Mouse (Mus musculus) heart, postnatal 25 days (tissue): Measurements from ENCODE around the gene Smyd1. TPM values are rescaled to one million over a fixed set of nuclear protein-coding genes. Genes with fewer than 3 reads are reported as not detected.
"Not testable (repeated sequence)": the region's sequence is repeated elsewhere in the genome, so short reads cannot be mapped to it uniquely, and the experiment has no call there.

ENCODE experiments used
- DNase-seq: peaks from one replicate; pipeline ENCODE4 v3.0.0; 2022; ENCODE audit warnings: low spot score
- intact Hi-C: fragments of 180-260 bp; cut with DNase I; formaldehyde crosslinking; loops from one replicate; pipeline ENCODE4 v1.15.1; 2025
- total RNA-seq, 2 experiments: library from RNA; stranded (reverse); gene quantifications; 2 replicates each; pipeline ENCODE4 v1.2.3; 2021

The Smyd1 gene
- 100 to 1,000 TPM; 375 to 394 TPM for total RNA-seq

DNA sequence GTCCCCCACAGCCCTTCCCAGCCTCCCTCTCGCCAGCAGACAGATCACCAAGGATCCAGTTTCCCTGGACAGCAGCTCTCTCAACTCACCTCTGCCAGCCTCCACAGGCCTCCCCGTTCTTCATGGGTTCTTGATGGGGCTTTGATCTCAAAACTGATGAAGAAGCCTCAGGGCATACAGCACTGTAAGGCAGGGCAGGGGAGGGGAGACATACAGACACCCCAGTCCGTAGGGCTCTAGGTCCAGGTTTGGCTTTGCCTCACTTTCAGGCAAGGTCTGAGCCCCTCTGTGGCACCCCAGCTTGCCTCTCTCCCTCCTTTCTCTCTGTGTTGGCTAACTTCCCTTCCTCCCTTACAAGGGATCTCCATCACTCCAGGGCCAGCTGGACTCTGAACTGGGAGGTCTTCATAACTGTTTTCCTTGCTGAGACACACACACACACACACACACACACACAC is at the start of gene Smyd1:
TSS of gene Smyd1 (minus strand) at position 408 of the 458 bp plus-strand sequence.
- intact Hi-C loops = no loop called here
- DNase-seq = no peak

DNA sequence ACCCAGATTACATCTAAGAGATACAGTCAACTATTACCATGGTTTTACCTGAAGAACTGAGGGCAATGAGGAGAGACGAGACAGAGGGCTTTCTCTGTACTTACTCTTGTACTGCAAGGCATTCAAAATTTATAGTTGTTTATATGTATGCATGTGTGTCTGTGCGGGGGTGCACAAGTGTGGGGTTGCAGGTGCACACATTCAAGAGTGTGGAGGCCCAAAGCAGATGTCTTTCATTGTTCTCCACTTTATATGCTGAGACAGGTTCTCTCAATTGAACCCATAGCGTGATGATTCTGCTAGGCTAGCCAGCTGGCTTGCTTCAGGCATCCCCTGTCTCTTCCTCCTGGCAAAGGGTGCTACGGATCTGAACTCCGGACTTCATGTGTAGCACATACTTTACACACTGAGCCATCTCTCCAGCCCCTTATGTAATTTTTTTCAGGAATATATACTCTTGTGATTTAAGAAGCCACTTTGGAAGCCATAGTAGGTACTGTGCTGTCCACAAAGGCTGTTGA is 49.1 kb upstream of the Smyd1 start:
- intact Hi-C loops = no loop called here
- DNase-seq = no peak

DNA sequence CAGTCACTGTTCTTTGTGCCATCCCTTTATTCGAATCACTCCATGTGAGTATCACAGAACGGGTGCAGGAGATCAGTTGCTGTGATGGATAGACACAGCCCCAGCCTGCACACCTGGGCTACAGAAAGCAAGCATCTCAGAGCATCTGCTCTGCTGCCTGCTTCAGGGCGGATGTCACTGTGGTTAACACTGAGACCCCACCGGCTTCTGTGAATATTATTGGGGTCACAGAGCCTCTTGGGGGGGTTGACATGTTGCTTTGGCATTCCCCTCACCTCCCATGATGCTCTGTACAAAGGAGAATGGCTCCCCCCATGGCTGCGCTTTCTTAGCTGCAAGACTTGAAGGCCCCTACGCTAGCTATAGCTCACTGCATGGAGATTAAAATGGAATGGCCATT is 47.4 kb upstream of the Smyd1 start:
- DNase-seq = no peak

DNA sequence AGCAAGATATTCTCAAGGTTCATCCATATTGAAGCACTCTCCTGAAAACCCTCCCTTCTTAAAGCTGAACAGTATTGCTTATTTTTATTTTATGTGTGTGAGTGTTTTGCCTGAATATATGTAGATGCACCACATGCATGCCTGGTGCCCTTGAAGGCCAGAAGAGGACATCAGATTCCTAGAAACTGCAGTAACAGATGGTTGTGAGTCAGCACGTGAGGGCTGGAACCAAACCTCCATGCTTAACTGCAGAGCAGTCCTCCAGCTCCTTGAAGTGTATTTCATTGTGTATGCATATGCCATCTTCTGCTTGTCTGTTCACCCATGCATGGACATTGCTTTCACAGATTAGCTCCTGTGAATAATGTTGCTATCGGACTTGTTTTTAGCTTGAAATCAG is 42.0 kb upstream of the Smyd1 start:
- no peak for DNase-seq
- intact Hi-C loops = no loop called here

More for the DNA sequence above, 47.4 kb upstream of the Smyd1 start:
- intact Hi-C loops = no loop called here

DNA sequence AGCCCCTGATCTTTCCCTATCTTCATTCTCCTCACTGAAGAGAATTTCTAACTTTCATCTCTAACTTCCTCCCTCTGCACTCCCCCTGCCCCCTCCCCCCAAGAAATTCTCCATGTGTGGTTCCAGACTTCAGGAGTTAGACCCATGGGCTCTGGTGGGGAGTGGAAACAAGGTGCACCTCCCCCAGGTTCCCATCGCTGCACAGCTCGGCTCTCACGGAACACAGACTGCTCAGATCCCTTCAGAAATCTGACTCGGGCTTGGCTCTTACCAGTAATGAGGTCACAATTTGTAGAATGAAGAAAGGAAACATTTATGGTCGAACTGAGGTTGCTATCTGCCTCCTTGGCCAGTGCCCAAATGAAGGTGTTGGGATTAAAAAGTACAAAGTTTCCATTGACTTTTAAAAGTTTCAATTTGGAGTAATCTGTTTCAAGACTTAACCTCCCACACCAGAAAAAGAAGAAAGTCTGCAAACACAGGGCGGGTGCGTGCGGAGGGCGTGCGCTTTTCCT is 39.2 kb upstream of the Smyd1 start:
- no peak for DNase-seq
- intact Hi-C loops = no loop called here

DNA sequence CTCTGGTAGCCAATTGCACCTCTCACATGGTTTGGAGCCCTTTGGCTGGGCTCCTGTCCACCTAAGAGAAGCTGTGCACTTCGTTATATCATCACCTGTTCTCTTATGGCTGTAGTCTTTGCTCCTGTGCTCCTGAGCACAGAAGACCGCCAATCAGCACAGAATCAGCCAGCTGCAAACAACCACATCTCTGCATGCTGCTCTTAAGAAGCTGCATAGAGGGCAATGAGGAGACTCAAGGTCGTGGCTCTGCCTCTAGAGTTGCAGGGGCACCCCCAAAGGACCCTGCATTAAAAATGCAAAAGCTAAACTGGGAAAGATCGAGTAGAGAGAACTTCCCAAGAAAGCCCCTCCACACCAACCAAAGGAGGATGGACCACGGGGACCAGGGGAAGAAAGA is 38.7 kb upstream of the Smyd1 start:
- intact Hi-C loops = no loop called here
- no peak for DNase-seq

DNA sequence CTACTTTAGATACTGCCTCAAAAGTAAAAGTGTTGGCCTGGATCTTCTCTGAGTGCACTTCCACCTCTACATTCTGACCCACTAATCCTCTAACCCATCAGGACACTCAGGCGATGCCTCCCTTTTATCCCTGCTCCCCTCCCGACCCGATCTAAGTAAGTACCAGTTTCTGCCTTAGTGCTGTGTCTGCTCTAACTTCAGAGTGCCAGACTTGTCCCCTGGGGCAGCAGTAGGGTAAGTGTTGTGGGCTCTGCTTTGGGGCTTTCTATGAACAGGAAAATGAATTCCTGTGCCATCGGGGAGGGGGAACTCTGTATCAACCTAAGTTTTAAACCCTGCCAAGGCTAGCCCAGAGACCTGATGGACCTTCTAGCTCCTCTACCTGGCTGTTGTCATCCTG is 38.2 kb upstream of the Smyd1 start:
- intact Hi-C loops = no loop called here
- DNase-seq = no peak

DNA sequence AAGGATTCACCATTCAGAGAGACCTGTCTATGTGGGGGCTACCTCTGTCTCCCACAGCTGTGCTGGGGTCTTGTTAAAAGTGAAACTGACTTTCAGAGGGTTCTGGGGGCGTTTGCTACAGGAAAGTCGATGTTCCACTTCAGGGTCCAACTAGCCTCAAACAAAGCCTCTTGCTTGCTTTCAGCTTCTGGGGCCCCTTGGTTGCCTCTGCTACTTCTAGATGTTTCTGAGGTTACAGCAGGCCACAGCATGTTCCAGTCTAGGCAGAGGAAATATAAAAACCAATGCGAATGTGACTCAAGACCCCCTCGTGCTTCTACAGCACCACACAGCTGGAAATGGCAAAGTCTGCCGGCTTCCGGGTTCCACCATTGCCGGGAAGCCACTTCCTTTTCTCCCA is 35.5 kb upstream of the Smyd1 start:
- DNase-seq = no peak
- intact Hi-C loops = no loop called here

DNA sequence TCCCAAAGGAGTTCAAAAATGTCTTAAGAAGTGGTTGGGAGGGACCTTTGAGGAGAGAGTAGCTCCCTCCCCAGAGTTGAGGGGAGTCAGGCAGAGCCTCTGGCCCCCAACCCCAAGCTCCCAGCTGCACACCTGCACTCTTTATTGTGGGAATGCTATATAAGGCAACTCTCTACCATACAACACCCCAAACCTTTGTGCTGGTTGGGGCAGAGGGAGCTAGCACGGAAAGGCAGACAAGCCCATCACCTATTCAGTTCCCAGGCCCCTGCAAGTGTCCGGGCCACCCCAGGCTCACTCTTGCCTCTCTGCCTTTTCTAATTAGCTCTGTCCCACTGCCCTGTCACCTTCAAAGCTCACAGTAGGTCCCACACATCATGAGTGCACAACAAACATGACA is 31.7 kb upstream of the Smyd1 start:
- intact Hi-C loops = no loop called here
- no peak for DNase-seq

DNA sequence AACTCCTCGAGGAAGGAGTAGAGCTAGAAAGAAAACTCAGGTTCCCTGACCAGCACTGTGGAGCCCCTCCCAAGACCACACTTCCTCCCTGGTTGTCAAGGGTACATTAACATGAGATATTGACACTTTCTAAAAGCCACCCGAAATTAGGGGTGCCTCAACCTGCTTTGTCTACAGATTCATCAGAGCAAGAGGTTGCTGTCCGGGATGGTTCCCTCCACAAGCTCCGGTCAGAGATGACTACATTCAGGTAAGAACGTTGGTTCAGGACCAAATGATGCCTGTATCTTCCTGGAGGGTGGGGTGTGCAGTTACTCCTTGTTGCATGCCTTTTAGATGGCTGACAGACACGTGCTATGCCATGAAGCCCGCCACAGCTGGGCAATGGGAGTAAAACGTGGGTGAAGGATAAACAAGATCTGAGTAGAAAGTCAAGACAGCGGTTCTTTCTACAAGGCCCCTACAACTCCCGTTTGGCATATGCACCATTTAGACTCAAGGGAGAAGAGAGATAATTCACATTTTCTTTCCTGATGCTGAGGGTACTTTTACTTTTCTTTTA is 30.9 kb upstream of the Smyd1 start:
- intact Hi-C loops = no loop called here
- no peak for DNase-seq

DNA sequence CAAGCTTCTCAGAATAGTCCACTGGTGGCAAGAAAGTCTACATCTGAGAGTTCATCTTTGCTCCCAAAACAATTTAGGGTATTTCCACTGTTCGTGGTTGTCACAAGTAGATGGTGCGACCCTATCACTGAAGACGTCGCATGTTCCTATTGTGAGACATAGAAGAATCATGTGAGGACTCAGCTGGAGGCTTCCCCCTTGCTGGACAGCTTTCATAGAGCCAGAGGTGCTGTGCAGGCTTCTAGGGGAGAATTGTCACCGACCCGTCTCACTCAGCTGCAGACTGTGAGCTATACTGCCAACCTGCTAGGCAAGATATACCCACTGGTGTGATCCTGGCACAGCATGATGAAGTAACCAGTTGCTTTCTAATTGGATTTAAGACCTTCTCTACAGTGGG is 30.2 kb upstream of the Smyd1 start:
- no peak for DNase-seq
- intact Hi-C loops = no loop called here

DNA sequence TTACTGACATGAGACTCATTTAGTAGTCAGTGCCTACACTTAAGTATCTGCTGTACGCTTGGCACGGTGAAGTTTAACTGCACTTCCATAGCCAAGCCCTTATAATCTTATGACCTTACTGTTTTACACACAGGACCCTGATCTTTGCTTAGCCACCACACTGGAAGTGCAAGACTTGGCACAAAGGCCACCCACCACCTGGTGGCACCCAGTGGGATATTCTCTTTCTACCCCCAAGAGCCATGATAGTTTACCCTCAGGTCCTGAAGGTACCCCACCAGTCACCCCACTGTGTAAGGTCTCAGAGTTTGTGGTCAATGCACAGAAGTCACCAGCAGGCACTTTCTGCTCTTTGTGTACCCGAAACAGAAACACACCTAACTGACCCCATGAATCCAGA is 29.2 kb upstream of the Smyd1 start:
- no peak for DNase-seq
- intact Hi-C loops = no loop called here

DNA sequence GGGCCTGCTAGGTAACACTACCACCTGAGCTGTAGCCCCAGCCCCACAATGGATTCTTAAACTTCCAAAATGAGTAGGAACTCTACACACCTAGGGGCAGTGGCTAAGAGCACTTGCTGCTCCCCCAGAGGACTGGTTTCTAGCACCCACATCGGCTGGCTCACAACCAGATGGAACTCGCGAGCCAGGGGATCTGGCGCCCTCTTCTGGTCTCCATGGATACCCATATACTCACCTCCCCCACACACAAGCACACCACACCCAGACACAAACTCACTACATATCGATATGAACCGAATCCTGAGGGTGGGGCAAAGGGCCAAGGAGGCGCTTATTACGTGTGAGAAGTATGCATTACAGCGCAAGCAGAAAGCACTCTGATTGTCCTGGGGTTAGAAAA is 26.0 kb upstream of the Smyd1 start:
- intact Hi-C loops = no loop called here
- DNase-seq = no peak

DNA sequence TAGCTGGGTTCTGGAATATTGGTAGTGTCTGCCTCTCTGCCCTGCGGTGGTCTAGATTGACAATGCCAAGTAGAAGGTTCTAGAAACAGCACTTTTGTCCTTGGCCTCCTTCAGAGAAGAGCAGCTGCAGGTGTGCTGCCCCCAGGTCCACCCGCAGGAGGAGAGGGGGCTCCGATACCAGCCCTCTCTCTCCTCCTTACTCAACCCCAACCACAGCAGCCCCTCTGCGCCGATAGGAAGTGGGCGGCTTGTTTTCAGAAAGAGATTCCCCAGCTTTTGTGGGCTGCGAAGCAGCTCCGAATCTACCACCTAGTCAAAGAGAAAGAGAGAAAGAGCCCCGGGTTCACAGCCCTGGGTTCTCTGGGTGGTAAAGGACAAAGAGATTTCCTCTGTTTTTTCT is 19.1 kb upstream of the Smyd1 start:
- intact Hi-C loops = no loop called here
- no peak for DNase-seq

DNA sequence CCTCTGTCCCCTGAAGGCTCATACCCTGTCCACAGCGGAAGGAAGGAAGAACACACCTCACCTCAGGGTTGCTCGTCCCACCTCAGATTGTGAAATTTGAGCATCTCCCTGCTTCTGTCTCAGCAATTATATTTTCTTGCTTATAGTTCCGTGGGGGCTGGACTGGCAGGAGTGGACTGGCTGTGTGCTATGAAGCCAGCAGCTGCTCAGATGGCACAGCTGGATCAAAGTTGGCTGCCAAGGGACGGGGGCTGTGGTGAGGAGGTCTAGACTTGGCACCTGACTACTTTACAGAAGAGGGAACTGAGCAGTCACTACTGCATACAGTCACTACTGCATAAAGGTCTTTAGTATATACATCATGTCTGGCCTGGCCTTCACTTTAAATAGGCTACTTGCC is 17.3 kb upstream of the Smyd1 start:
- DNase-seq = no peak
- intact Hi-C loops = no loop called here

DNA sequence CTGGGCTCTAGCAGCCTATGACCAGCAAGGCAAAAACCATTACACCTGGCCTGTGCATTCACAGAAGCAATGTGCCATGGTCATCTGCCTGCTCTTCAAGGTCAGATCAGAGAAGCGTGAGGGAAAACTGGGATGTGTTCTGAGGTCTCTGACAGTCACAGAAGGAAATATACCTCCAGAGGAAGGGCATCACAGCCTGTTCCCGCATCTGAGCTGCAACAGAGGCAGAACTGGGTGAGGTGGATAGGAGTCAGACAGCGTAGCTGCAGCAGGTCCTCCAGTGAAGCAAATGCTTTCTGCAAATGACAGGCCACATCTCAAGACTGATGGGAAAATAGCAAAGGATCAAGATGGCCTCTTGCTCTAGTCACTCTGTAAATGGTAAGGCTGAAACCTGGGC is 16.9 kb upstream of the Smyd1 start:
- DNase-seq = no peak
- intact Hi-C loops = no loop called here

DNA sequence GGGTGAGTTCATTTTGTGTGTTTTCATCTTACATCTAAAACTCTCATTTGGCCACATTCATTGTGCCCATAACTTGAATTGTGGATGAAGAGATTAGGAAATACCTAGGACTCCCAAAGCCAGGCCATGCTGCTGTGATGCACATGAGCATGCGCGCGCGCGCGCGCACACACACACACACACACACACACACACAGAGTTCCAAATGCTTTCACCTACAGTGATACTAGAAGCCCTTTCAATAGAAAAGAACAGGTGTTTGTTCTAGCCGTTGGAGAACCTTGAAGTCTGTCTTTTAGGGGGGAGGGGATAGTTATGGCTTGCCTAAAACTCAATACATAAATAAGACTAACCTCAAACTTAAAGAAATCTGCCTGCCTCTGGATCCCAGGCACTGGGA is 15.6 kb upstream of the Smyd1 start:
- intact Hi-C loops = no loop called here
- DNase-seq = no peak

DNA sequence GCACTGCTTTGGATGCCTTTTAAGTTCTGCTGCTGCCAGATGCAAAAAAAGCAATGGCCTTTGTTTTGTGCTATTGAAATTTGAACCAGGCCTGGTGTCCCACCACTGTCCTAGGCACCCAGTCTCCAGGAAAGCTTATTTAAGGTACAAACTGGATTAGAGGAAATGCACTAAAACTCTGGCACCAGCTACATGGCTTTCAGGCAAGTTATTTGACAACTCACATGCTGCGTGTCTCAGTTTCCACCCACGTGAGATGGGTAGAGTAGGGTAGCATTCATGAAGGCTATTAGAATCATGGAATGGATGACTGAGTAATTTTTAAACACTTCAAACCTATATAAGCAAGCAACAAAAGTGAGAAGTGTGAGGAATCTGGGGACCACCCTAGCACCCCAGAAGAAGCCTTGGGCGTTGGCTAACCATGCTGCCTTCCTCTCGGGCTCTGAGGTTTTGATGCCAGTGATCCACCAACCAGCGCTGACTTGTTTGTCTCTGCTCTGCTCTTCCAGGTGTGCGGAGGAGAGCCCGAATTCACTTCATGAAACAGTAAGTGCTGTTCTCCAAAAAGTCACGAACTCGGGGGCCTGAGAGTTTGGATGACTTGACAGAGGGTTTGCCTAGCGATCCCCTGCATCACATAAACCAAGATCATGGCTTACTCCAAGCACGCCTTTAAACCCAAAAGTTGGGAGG is 11.7 kb upstream of the Smyd1 start:
- DNase-seq = no peak
- intact Hi-C loops = no loop called here

DNA sequence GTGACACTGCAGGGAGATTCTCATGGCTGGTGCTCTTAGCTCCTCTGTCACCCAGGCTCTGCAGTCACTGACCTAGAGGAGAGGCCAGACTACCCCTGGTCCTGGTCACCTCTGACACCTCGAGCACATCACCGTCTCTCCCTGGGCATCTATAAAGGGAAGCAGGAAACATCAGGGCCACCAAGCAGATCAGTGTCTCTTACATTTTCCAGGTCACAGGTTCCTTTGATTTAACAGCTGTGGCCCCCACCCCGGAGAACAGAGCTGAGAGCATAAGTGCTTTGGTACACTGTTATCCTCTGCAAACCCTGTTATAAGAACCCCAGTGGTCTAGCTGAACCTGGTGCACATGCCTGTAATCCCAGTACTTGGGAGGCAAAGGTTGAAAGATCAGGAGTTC is 11.0 kb upstream of the Smyd1 start:
- DNase-seq = no peak
- intact Hi-C loops = no loop called here

DNA sequence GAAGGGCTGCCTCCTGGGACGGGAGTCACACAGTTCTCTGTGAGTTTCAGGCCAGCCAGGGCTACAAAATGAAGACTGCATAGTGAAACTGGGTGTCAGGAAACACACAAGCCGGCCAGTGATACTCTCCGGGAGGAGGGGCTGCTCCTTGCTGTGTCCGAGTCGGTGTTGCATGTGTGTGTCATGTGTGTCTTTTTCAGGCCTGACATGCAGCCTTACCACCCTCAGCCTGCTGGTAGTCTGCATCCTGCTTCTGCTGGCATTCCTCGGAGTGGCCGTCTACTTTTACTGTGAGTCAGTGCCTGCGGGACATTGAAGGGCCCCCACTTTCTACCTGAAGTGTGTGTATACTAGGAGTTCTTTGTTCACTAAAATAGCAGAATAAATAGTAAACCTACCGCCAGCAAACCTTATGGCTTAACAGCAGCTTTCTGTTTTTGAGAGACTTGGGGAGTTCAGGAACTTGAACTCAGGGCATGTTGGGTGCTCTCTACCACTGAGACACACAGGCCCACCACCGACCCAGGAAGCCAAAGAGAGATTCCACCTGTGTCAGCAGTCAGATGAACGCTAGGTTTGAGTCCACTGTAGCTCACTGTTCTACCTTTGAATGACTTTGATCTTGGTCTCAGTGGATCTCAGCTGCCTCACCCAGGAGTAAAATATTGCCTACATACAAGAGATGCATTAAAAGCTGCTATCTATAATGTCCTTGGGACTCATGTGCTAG is 10.4 kb upstream of the Smyd1 start:
- DNase-seq = no peak
- intact Hi-C loops = no loop called here

DNA sequence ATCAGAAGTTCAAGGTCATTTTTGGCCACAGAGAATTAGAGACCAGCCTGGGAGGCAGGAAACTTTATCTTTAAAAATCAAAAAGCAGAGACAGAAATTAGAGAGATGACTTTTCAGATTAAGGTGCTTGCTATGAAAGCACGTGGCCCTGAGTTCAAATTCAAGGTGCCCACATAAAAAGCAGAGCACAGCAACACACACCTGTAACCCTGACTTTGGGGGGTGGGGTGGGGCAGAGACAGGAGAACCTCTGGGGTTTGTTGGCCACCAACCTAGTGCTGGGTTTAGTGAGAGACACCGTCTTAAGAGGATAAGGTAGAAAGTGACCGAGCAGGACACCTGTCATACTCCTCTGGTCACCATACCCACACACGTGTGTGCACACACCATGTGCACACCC is 9.5 kb upstream of the Smyd1 start:
- intact Hi-C loops, DNase-seq: not testable (repeated sequence)
